Mouse (Mus musculus) left cerebral cortex, postnatal 10 days (tissue): ENCODE measurements at regions not wholly inside any gene's neighbourhood (a gene's known extent, or its start where the extent isn't known, plus 50 kb on each side); places are given as distances from the start of the nearest gene placed in this dataset.

Experiments used
- DNase-seq, 2 experiments: peaks; one replicate each; pipeline ENCODE4 v3.0.0; 2021 to 2022; ENCODE audit warnings: low spot score in 2 of 2, mixed read lengths in 1 of 2; ENCODE audit errors: extremely low spot score in 1 of 2
- intact Hi-C: fragments of 180-260 bp; cut with DNase I; formaldehyde crosslinking; loops from one replicate; pipeline ENCODE4 v1.15.1; 2025

DNA sequence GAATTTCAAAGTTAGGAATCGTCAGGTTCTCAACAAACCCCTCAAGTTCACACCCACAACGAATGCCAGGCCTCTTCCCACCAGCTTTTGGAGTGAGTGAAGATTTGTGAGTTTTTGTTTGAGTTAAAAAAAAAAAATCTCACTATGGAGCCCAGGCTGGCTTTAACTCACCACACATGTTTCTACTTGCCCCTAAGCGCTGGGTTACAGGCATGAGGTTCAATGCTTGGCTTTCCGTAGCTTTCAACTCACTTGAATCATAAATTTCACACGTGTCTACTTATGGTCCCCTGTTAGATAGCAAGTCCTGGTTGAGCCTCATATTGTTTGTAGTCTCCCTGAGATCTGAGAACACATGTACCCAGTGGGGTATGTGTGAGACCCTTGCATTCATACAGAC is 122.8 kb upstream of the Efna5 start:
- no peak for DNase-seq
- intact Hi-C loops = no loop called here

DNA sequence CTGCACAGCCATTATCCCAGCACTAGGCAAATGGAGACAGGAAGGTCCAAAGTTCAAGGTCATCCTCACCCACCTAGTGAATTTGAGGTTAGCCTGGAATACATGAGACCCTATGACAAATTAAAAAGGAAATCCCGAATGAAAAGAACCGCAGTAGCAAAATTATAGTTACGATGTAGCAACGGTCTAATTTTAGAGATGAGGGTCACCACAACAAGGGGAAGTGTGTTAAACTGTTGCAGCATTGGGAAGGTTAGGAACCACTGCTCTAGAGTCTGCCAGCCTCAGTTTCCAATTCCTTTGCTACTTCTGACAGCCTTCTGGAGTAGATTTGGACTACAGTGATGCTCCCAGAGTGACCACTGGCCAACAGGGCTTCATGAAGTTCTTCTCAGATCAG is 121.6 kb upstream of the Efna5 start:
- intact Hi-C loops = no loop called here
- DNase-seq = no peak

DNA sequence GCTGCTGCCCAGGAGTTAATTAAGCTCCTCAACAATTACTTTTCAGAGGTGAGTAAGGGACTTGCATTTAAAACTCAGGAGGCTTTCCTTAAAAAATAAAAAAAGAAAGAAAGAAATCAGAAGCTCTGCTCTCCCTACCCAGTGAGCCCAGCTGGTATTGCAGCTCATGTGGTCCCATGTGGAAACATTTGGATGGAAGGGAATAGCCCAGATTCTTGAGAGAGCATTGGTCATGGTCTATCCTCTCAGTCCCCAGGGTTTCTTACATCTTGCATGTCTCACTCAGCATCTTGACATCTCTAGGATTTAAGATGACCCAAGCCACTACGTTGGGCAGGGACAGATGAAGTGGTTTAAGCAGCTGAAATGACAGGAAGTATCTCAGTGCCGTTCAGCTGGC is 120.8 kb upstream of the Efna5 start:
- intact Hi-C loops = no loop called here
- no peak for DNase-seq

DNA sequence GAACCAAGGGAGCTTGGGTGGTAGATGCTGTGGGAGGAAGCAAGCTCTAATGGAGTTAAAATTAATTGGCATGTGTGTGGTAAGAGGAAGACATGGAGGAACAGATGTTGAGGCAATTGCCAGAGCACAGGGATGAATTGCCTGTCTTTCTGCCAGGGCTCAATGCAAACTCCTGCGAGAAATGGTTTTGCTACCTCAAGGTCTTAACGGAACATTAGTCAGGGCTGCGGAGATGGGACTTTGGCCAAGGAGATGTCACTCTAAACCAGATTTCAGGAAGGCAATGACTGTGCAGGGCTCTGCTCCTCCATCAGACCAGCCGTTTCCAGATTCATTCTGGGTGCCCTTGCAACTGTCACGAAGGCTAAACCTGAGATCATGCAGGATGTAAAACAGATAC is 116.6 kb upstream of the Efna5 start:
- no peak for DNase-seq
- intact Hi-C loops = no loop called here

DNA sequence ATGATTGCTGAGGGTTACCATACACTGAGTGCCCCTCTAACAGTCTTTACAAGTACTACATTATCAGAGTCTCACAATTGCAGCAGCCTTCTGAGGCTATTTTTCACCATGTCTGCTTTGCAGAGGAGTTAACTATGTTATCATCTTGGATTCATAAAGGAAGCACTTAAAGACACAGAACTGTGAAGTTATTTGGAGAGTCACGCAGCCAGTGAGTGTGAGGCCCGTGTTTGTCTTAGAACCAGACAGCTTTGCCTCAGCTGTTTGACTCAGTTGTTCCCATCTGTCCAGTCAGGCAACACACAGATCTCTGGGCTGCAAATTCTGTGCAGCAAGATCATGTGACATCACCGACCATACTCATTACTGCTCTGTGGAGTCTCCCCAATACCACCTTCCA is 114.2 kb upstream of the Efna5 start:
- no peak for DNase-seq
- intact Hi-C loops = no loop called here

DNA sequence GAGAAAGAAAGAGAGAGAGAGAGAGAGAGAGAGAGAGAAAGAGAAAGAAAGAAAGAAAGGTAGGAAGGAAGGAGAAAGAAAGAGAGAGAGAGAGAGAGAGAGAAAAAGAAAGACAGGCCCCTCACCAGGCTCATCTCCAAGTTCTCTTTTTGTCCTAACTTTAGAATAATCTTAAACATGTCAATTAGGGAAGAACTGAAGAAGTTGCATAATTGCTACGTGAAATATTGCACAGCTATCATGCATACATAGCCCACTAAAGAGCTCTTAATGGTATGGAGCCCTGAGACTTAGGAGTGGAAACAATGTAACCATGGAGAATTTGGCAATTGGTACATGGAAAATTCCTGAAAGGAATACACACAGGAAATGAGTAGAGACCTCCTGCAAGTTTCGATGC is 111.9 kb upstream of the Efna5 start:
- DNase-seq = no peak
- intact Hi-C loops = no loop called here

DNA sequence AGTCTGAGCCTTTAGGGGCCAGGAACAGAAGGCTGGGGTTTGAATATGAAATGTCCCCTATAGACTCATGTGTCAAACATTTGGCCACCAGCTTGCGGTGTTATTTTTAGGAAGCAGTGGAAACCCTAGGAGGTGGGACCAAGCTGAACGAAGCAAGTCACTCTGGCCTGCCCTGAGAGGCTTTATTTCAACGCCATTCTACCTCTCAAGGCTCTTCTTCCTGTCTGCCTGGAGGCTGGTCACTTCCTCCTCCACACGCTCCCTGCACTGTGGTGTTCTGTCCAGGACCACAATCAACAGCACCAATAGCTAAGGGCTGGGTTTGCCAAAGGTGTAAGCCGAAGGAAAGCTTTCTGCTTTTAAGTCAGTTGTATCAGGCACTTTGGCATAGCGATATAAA is 105.2 kb upstream of the Efna5 start:
- intact Hi-C loops = no loop called here
- DNase-seq = no peak

DNA sequence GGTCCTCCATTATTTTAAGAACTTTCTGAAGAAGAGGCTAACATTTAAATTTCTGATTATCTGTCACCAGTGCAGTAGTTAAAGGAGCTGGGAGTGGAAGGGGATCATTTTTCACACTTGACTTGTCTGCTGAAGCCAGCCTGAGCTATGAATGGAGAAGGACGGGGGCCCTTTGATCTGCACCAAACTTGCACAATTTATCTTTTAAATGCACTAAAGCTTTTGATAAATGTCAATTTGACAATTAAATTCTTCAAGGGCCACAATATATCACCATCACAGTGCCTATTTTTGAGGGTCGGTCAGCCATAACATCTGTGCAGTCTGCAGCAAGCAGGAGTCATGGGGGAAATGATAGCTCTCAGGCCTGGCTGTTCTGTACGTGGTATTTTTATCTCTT is 99.2 kb upstream of the Efna5 start:
- no peak for DNase-seq
- intact Hi-C loops = no loop called here

DNA sequence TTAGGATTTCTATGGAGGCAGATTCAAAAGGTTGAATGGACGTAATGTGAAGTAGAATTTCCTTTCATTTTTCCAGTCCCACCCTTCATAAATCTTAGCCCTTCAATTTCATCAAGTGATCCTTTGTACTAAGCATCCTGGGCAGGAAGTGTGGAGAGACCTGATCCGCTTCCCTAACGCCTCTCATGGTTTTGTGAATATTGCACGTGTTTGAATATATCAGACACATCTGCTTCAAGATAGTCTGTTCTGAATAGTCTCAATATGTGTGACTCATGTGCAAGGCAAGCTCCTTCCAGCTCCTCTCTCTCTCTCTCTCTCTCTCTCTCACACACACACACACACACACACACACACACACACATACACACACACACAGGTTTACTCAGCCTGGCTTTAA is 96.4 kb upstream of the Efna5 start:
- DNase-seq = no peak

DNA sequence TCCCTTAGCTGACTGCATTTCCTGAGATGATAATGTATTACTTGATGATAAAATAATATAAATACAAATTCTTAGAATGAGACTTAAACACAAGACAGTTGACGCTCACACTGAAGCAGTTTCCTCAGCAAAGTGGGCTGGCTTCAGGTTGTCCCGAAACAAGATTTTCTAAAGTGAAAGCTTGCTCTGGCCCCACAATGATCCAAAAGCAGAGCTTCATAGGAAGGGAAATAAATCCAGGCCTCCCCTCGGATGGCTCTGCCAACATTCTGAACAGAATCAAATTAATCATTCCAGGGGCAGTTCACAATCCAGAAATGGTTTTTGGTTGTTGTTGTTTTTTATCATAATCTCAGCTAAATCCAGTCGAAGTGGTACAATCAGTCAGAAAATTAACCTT is 96.0 kb upstream of the Efna5 start:
- intact Hi-C loops = loop anchor here (5.0 kb wide), 1 partner anchor 1660 kb away; no protein-coding TSS in a partner anchor
- DNase-seq = no peak

More for the DNA sequence above, 96.4 kb upstream of the Efna5 start:
- intact Hi-C loops = loop anchor here (5.0 kb wide), 1 partner anchor 1660 kb away; no protein-coding TSS in a partner anchor

DNA sequence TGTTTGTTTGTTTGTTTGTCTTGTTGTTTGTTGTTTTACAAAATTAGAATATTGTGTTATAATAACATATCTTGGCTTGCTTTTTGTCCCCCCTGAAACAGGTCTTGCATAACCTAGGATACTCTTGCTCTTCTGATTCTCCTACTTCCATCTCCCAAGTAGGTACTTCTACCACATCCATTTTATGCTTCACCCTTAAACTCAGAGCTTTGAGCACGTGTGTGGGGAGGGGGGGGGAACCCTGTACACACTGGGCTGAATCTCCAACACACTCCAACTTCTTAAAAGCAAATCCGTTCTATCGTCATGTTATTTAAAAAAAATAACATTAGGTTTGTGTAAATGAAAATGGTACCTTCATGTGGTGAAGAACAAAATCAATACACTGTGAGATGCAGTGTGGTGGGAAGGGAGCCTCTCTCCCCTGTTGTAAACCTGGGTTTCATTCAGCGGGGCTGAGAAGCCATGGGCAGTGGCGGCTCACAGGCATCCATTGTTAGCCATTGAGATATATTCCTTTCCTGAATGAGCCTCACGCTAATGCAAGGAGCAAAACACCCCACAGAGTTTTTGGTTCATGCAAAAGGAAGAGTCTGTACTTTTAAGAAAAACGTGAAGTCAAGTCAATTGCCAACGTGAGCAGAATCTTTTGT is 93.6 kb upstream of the Efna5 start:
- intact Hi-C loops = loop anchor here (5.0 kb wide), 1 partner anchor 1663 kb away; no protein-coding TSS in a partner anchor
- DNase-seq = no peak

DNA sequence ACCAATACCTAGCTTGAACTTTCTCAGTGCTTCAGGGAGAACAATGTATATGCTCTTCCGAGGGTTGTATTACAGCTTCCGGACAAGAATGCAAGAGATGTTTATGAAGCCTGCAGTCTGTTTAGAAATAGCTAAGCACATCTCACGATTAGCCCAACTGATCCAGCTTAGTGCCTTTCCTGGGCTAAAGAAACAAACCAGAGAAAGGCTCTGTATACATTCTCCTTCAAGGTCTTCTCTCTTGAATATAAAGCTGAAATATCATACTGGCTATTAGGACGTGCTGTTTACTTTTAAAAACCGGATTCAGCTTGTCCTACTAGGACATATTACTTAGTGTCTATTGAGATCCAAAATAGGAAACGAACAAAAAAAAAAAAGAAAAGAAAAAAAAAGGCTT is 87.9 kb upstream of the Efna5 start:
- intact Hi-C loops = no loop called here
- no peak for DNase-seq

DNA sequence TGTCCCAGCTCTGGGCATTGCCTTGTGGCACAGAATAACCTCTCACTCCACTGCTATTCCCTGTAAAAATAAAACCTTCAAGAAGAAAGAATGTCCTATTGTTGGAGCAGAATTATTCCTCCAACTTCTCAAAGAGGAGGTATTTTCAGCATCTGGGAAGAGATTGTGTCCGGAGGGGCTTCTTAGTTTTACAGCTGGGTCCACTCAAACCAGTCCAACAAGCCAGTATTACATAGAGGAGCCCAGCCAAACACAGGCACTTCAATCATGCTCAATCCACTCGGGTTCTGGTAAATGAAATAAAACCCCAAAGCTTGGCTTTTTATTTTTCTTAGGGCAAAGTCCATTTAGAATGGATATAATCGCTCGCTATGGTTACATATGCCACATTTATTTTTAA is 82.7 kb upstream of the Efna5 start:
- no peak for DNase-seq
- intact Hi-C loops = no loop called here

DNA sequence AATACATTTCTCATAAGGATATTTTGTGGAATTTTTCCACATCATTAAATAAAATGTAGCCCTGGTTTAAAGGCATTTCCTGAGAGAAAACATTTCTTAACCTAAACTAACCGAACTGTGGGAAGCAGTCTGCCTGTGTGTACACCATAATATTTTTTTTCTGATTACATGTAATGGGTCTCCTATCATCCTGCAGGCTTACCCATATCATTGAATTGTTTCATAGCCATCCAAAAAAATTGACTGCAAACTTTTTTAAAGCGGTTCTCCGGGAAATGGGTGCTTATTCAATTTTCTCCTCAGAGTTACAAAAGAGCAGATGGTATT is 81.1 kb upstream of the Efna5 start:
- no peak for DNase-seq
- intact Hi-C loops = no loop called here

DNA sequence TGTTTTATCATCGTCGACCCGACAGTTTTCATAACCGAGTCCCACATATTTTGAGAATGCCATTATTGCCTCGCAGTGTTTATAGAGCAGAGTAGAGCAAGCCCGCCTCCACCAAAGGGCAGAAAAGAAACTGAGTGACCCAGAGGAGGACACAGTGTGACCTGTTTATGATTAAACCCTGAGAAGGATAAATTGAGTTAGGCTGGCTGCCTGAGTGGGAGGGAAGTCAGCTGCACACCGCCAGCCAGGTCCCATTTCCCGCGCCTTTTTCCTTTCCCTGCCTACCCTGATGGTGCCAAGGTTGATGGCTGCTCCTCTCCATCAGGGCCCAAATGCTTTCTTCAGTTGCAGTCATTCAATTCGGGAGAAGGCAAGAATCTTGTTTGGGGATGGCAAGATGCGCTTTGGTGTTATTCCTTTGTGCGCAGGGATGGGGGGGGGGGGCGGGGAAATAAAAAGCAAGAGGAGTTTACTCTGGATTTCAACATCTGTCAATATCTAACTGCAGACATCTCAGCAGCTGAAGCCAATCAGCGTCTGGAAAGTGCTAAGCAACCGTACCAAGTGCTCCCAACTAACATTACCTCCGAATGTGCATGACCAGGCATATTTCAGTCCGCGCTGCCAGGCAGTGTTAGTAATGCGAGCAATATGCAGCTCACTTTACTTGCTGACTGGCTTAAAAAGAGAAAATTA is 80.6 kb upstream of the Efna5 start:
- DNase-seq = no peak

DNA sequence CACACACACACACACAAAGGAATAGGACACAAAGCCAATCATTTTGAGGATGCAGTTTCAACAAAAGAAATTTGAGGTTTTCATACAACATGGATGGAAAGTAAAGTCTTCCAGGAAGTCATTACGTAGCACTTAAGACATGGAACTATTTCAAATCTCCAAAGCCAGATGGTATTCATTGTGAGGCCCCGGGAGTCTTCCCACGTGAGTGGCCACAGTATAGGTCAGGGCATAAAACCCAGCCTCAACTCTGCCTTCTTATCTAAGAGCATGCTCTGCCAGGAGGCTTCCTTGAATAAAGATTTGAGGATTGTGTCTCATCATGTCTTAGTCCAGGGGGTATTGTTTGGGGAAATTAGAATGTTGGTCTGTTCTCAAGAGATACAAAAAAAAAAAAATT is 78.0 kb upstream of the Efna5 start:
- no peak for DNase-seq
- intact Hi-C loops = no loop called here

More for the DNA sequence above, 80.6 kb upstream of the Efna5 start:
- intact Hi-C loops = no loop called here

DNA sequence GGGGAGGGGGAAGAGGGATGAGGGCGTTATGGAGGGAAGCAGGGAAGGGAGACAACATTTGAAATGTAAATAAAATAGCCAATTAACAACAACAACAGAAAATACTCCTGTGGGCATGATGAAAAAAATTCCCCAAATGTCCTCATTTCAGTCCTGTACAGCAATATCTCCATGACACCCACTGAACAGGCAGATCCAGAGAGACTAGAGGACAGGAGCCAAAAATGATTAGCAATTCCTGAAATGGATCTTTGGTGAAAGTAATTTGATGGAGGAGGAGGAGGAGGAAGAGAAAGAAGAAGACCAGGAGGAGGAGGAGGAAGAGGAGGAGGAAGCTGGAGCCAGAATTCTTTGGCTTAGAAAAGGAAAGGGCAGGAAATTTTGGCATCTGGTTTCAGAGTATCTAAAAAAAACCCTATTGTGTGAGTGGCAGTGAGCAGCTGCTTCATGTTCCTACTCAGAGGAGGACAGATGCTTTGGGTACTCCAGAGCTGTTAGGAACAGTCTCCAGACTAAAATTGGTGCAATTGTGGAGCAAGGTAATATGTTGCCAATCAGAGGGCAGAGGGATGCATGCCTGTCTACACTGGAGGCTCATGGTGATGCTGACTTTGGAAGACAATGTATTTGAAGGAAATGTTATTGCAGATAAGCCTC is 66.5 kb upstream of the Efna5 start:
- intact Hi-C loops = no loop called here
- no peak for DNase-seq

DNA sequence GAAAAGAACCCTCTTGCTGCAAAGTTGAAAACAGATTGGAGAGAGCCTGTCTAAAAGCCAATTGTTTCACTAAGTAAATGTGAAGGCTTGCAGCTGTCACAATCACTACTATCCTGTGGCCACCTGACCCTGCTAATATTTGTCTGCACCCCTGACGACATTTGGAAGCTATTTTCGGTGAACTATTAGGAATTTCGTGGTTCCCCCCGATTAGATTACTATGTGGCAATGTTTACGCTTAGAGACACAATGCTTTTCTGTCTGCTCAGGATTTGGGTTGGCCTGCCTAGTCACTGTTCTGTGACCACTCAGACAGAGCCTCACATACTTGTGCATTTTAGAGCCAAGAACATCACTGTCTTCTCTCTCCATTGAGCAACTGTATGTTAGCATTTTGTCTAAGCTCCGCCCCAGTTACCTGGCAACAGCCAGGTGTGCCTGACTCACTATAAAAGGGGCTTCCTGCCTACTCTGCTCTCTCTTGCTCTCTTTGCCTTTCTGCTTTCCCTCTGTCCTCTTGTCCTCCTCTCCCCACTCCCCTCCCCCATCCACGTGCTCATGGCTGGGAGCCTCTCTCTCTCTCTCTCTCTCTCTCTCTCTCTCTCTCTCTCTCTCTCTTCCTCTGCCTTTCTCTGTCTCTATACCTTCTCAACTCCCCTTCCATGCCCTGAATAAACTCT is 59.6 kb upstream of the Efna5 start:
- no peak for DNase-seq
- intact Hi-C loops = no loop called here

DNA sequence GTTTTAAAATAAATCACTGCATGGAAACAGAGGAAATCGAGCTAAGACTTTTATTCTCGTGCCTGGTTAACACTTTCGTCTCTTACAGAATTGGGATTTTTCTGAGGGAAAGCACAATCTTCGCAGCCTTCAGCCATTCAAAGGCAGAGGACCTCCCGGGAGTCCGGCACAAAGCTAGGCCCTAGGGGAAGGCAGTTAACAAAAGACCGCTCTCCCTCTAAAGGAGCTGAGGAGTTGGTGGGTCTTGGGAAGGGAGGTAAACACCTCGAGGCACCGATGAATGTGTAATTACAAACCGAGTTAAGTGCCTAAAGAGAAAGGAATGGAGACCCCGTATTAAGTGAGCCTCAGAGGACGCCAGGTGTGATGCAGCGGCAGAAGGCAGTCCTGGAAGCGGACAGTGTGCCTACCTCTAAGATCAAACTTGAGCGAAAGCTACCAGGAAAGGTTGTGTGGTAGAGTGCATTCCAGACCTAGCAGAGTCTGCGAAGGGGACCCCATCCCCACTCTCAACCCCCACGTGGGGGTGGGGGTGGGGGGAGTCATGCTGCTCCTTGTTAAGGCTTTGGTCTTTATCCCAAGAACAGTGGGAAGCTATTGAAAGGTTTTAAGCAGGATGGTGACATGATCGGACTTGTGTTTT is 58.9 kb upstream of the Efna5 start:
- DNase-seq = no peak
- intact Hi-C loops = no loop called here
